Comparison of ENCODE assay signal across 8 mouse cellular contexts in genomic region chr10:59920810-59921681, GRCm38 (mm10). TPM values are rescaled to one million over a fixed set of nuclear protein-coding genes. Genes with fewer than 3 reads are reported as not detected.
A peak's percentile ranks its signal among the peaks of the same experiment; 100 is the strongest.
DNase-seq lines count a peak whose midpoint lies in the region; ATAC-seq and TF ChIP-seq lines count a peak whose summit lies in the region.

No protein-coding gene starts in this region.

- H3K36me3 ChIP-seq in hindbrain, embryonic 16.5 days (ENCODE audit: control insufficient read depth, insufficient read depth, low read length): no peaks in the 10 kb centered on the region
- H3K36me3 ChIP-seq in megakaryocyte, embryonic 14.5 days (replicated peaks; ENCODE audit: low read length): no peaks in the 10 kb centered on the region
- H3K36me3 ChIP-seq in spleen, adult 2 months (ENCODE audit: control insufficient read depth, insufficient read depth, low read length): no peaks in the 10 kb centered on the region

- WGBS in hindbrain, embryonic 16.5 days: 2% methylated on average over 33 of the region's 33 CpGs
- 11% methylated on average over 33 of the region's 33 CpGs for WGBS in spleen, adult 2 months

- ATAC-seq in hindbrain, embryonic 16.5 days: peak; percentile 77

- peak overlapping the region; percentile 82 for H3K4me2 ChIP-seq in hindbrain, embryonic 16.5 days (ENCODE audit: low read length)

- H3K4me3 ChIP-seq in gastrocnemius, adult 2 months: peak overlapping the region; percentile 65
- peak overlapping the region; percentile 43 for H3K4me3 ChIP-seq in hindbrain, embryonic 16.5 days (ENCODE audit: low read length)
- peak overlapping the region; percentile 91 for H3K4me3 ChIP-seq in megakaryocyte, embryonic 14.5 days (replicated peaks)
- H3K4me3 ChIP-seq in spleen, adult 2 months (ENCODE audit: extremely low read depth, insufficient read depth, insufficient read length): peak overlapping the region; percentile 54

- intact Hi-C loops in gastrocnemius, adult 2 months (cut with DNase I): loop anchor here (2.0 kb wide), 1 partner anchor 30 kb away; the partner anchor contains the start of gene Ddit4
- intact Hi-C loops in left cerebral cortex, postnatal 14 days (cut with DNase I): no loop called here

- peak; percentile 84 to 94 for DNase-seq in adrenal gland, adult (ENCODE audit: inconsistent age in 2 of 2, low spot score in 1 of 2)
- no peak for DNase-seq in adrenal gland, postnatal 4 days (ENCODE audit: low spot score in 2 of 2)
- DNase-seq in cerebellum, adult 9-11 months: peak; percentile 76
- peak; percentile 89 for DNase-seq in gastrocnemius, adult 2 months
- DNase-seq in left cerebral cortex, postnatal 14 days (ENCODE audit: low spot score in 2 of 2): peak; percentile 53 to 87
- DNase-seq in spleen, adult 2 months (ENCODE audit: low read depth in 1 of 2, low spot score in 2 of 2): no peak

- peak; percentile 46 for TF ChIP-seq CTCF in gastrocnemius, adult 2 months (IDR thresholded peaks at IDR 0.05)
- no peak for TF ChIP-seq CTCF in spleen, adult 2 months (IDR thresholded peaks at IDR 0.05; ENCODE audit: extremely low read depth, insufficient read depth, insufficient read length, insufficient replicate concordance)

- no peaks in the 10 kb centered on the region for H3K9me3 ChIP-seq in hindbrain, embryonic 16.5 days (ENCODE audit: control insufficient read depth, low read length)
- no peaks in the 10 kb centered on the region for H3K9me3 ChIP-seq in megakaryocyte, embryonic 14.5 days

- H3K9ac ChIP-seq in hindbrain, embryonic 16.5 days (ENCODE audit: low read depth, low read length): peak overlapping the region; percentile 66

- peaks cover 25% of the 10 kb centered on the region for H3K4me1 ChIP-seq in hindbrain, embryonic 16.5 days (ENCODE audit: control insufficient read depth, insufficient read depth, low read depth, low read length)
- H3K4me1 ChIP-seq in megakaryocyte, embryonic 14.5 days: peaks cover 76% of the 10 kb centered on the region
- peaks cover 16% of the 10 kb centered on the region; the same call in 1 of the 2 replicates for H3K4me1 ChIP-seq in spleen, adult 2 months (ENCODE audit: control insufficient read depth, insufficient read depth, insufficient read length)

- H3K27ac ChIP-seq in gastrocnemius, adult 2 months: peak overlapping the region; percentile 92
- H3K27ac ChIP-seq in hindbrain, embryonic 16.5 days (ENCODE audit: low read depth, low read length): peak overlapping the region; percentile 82
- peak overlapping the region; percentile 31 for H3K27ac ChIP-seq in spleen, adult 2 months (ENCODE audit: insufficient read depth, low read length)

- TF ChIP-seq POLR2A in spleen, adult 2 months (IDR thresholded peaks at IDR 0.05; ENCODE audit: low read depth, low read length): no peak

- no peaks in the 10 kb centered on the region for H3K27me3 ChIP-seq in hindbrain, embryonic 16.5 days (replicated peaks; ENCODE audit: control insufficient read depth, insufficient read depth, low read length)
- H3K27me3 ChIP-seq in megakaryocyte, embryonic 14.5 days (replicated peaks): no peaks in the 10 kb centered on the region
- H3K27me3 ChIP-seq in spleen, adult 2 months (ENCODE audit: control insufficient read depth, insufficient read depth, low read length): no peaks in the 10 kb centered on the region

RNA-seq across cellular contexts. Expression of gene Ddit4, which starts 30.6 kb away (rescaled TPM):
- 10 to 100 TPM; 59.7 to 80.6 TPM for total RNA-seq in adrenal gland, postnatal 4 days (2021)
- 100 to 1,000 TPM in 1 of 2 experiments, 10 to 100 TPM in 1; 15.4 to 183 TPM for total RNA-seq in gastrocnemius, adult 2 months (2021)
- 75.3 and 97.1 TPM in 2 replicates for polyA plus RNA-seq in hindbrain, embryonic 16.5 days (2015; fragmentation: Nextera tagmentation; extraction: Ambion mirVana)
- total RNA-seq in left cerebral cortex, postnatal 14 days (2021): 10 to 100 TPM; 52.5 to 76.3 TPM
- 33.2 and 44.6 TPM in 2 replicates for polyA plus RNA-seq in megakaryocyte, embryonic 14.5 days (2012; ENCODE audit: insufficient read depth, low replicate concordance)
- 152 and 168 TPM in 2 replicates for polyA plus RNA-seq in spleen, adult 2 months (2012; rRNA removed)

RNA-seq across cellular contexts. Expression of gene Dnajb12, which starts 41.7 kb away (rescaled TPM):
- total RNA-seq in adrenal gland, postnatal 4 days (2021): 10 to 100 TPM; 63.9 to 66.3 TPM
- total RNA-seq in gastrocnemius, adult 2 months (2021): 10 to 100 TPM; 60.4 to 77.5 TPM
- 20.6 and 23.7 TPM in 2 replicates for polyA plus RNA-seq in hindbrain, embryonic 16.5 days (2015; fragmentation: Nextera tagmentation; extraction: Ambion mirVana)
- total RNA-seq in left cerebral cortex, postnatal 14 days (2021): 10 to 100 TPM; 46.3 to 50.6 TPM
- polyA plus RNA-seq in megakaryocyte, embryonic 14.5 days (2012; ENCODE audit: insufficient read depth, low replicate concordance): 68.2 and 87.1 TPM in 2 replicates
- 29.9 and 32.4 TPM in 2 replicates for polyA plus RNA-seq in spleen, adult 2 months (2012; rRNA removed)

Comparison
In these comparisons a context has a peak if more than half of its experiments do, and no peak if none do; other contexts are left out.
1. DNase-seq: peak in adrenal gland, adult (2 of 2), cerebellum, adult 9-11 months (single experiment), gastrocnemius, adult 2 months (single experiment) and left cerebral cortex, postnatal 14 days (2 of 2); none in adrenal gland, postnatal 4 days (0 of 2) and spleen, adult 2 months (0 of 2).
2. H3K27ac ChIP-seq: peak in every context shown above with its lines; median percentile 92 in gastrocnemius, adult 2 months; 82 in hindbrain, embryonic 16.5 days; 31 in spleen, adult 2 months.
3. Peak in every context shown above with its lines, with median percentiles within 50 percentile points of each other: H3K4me3 ChIP-seq.